Mouse (Mus musculus) heart, adult 2 months (tissue): Measurements from ENCODE around the gene Tango2.

Source experiments
- CTCF ChIP-seq: fragments of 200-600 bp; IDR thresholded peaks from 2 replicates; pipeline ENCODE4 v1.8.1; 2022; ENCODE audit warnings: antibody characterized with exemption, mild to moderate bottlenecking, moderate library complexity
- EP300 ChIP-seq: fragments of 200-500 bp; IDR thresholded peaks from 2 replicates; pipeline ENCODE4 v1.6.1; 2011; ENCODE audit warnings: low read depth, low read length, control low read depth; ENCODE audit not compliant: insufficient read depth
- POLR2A ChIP-seq: fragments of 200-500 bp; IDR thresholded peaks from 2 replicates; pipeline ENCODE4 v1.6.1; 2011; ENCODE audit warnings: mild to moderate bottlenecking, low read depth, low read length, control low read depth; ENCODE audit not compliant: insufficient read depth

DNA sequence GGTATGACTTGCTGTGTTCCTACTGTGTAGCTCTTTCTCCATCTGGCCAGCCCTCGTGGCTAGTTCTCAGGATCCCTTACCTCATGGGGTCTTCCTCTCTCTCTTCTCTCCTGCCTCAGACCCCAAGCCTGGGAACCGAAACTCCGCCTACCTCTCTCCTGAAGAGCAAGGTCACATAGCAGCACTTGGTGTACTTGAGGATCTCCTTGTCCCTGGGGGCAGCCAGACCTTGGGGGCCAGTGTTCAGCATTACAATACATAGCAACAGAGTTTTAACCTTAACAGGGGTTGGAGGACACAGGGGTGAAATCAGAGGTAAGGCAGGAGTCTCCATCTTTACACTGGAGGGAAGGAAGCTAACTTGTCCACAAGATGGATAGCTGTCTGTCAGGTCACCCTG, 39.1 kb upstream of the Tango2 start:
- TF ChIP-seq CTCF (no peak), POLR2A (no peak), EP300 (no peak)
